Mouse (Mus musculus): ENCODE results near the gene Btf3. TPM values are rescaled to one million over a fixed set of nuclear protein-coding genes. Genes with fewer than 3 reads are reported as not detected.

Btf3 gene
- 100 to 1,000 TPM; 553 to 559 TPM for polyA plus RNA-seq (2017; shearing (Covaris generic))

DNA sequence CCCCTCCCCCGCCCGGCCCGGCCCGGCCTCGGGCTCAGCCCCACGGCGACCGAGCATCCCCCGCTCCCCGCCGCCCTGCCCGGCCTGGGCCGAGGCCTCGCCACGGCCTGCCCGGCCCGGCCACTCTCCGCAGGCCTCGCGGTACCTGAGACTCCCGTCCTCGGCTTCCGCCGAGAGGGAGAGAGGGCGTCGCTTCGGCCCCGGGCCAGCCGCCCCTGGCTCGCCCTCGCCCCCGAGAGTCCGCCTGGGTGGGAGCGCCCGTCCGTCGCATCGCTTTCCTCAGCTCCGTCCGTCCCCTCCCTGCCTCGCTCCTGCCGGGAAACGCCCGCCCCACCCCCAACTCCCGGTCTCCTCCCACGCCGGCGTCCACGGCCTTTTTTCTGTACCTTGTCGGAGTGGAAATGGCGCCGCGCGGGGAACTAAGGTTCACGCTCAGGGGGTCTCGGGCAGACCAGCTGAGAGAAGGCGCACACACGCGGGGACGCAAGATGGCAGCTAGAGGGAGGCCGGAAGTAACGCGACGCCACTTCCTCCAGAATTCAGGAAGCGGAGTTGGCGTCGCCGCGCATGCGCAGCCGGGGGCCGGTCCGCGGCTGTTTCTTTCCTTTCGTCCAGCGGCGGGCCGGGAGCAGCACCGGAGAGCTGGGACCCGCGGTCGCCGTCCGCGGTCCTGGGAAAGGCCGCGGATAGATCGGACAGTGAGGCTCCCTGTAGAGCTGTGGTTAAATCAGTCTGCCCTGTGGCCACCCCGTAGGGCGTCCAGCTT, at the start of gene Btf3:
TSS of gene Btf3 (minus strand) at position 527 of the 766 bp plus-strand sequence.

GRCm38 (mm10) chr13:98354090-98354801, 37.4 kb upstream of the Btf3 start, which contains the start of gene Foxd1:
TSS of gene Foxd1 (plus strand) at chr13:98354242.

GRCm38 (mm10) chr13:98279686-98280085, 37.1 kb downstream of the Btf3 start, which contains the start of gene Gm21976:
TSS of gene Gm21976 (plus strand) at chr13:98279887.

GRCm38 (mm10) chr13:98262636-98263457, 54.0 kb downstream of the Btf3 start, which contains the start of the genes Utp15 and Ankra2:
TSS of gene Utp15 (minus strand) at chr13:98263041.
TSS of gene Ankra2 (plus strand) at chr13:98263074.

Other genes starting within 250 kb of the Btf3 start
- gene Arhgef28, start 110.6 kb downstream of the Btf3 start, polyA plus RNA-seq (2017; shearing (Covaris generic)) = under 1 TPM; 0.28 to 0.76 TPM
- 10 to 100 TPM; 33.0 to 42.4 TPM for gene Utp15, start 54.0 kb downstream of the Btf3 start, polyA plus RNA-seq (2017; shearing (Covaris generic))
- gene Ankra2, start 53.9 kb downstream of the Btf3 start, polyA plus RNA-seq (2017; shearing (Covaris generic)) = 10 to 100 TPM; 44.1 to 49.5 TPM
- not detected for gene Gm21976, start 37.1 kb downstream of the Btf3 start, polyA plus RNA-seq (2017; shearing (Covaris generic))
- under 1 TPM; 0.08 to 0.31 TPM for gene Foxd1, start 37.2 kb upstream of the Btf3 start, polyA plus RNA-seq (2017; shearing (Covaris generic))
- 1 to 10 TPM in 1 of 2 experiments, under 1 TPM in 1; 0.55 to 1.2 TPM for gene Gm10320, start 175.0 kb upstream of the Btf3 start, polyA plus RNA-seq (2017; shearing (Covaris generic))